Mouse (Mus musculus) adrenal gland, postnatal 10 days (tissue): ENCODE measurements around the gene Ankrd10. TPM values are rescaled to one million over a fixed set of nuclear protein-coding genes. Genes with fewer than 3 reads are reported as not detected.
"Not testable (repeated sequence)": the region's sequence is repeated elsewhere in the genome, so short reads cannot be mapped to it uniquely, and the experiment has no call there.

Source experiments
- DNase-seq: peaks from one replicate; pipeline ENCODE4 v3.0.0; 2021; ENCODE audit warnings: mixed read lengths
- total RNA-seq, 2 experiments: library from RNA; stranded (reverse); gene quantifications; 2 replicates each; pipeline ENCODE4 v1.2.3; 2021

Gene Ankrd10
- total RNA-seq, 2 experiments from 2014 or later = 48.7 to 78.5 TPM

GRCm38 (mm10) chr8:11614126-11614835, 21.3 kb downstream of the Ankrd10 start:
- peak; percentile 36 for DNase-seq

GRCm38 (mm10) chr8:11608848-11609247, 26.7 kb downstream of the Ankrd10 start:
- no peak for DNase-seq

GRCm38 (mm10) chr8:11602006-11602680, 33.4 kb downstream of the Ankrd10 start:
- DNase-seq = peak; percentile 77

GRCm38 (mm10) chr8:11600301-11600951, 35.1 kb downstream of the Ankrd10 start:
- DNase-seq = peak; percentile 25

- DNase-seq = no peak
Measured at GRCm38 (mm10) chr8:11593222-11593884, 42.2 kb downstream of the Ankrd10 start.

GRCm38 (mm10) chr8:11592296-11592695, 43.3 kb downstream of the Ankrd10 start:
- peak; percentile 66 for DNase-seq

- no peak for DNase-seq
Measured at GRCm38 (mm10) chr8:11591837-11592236, 43.7 kb downstream of the Ankrd10 start.

GRCm38 (mm10) chr8:11586374-11586745, 49.2 kb downstream of the Ankrd10 start:
- no peak for DNase-seq

GRCm38 (mm10) chr8:11585513-11586373, 49.8 kb downstream of the Ankrd10 start:
- no peak for DNase-seq

- no peak for DNase-seq
Measured at GRCm38 (mm10) chr8:11575604-11576384, 59.8 kb downstream of the Ankrd10 start.

- DNase-seq = no peak
Measured at GRCm38 (mm10) chr8:11574911-11575603, 60.5 kb downstream of the Ankrd10 start.

- no peak for DNase-seq
Measured at GRCm38 (mm10) chr8:11572428-11572827, 63.1 kb downstream of the Ankrd10 start.

- no peak for DNase-seq
Measured at GRCm38 (mm10) chr8:11571950-11572349, 63.6 kb downstream of the Ankrd10 start.

GRCm38 (mm10) chr8:11570742-11571141, 64.8 kb downstream of the Ankrd10 start:
- no peak for DNase-seq

GRCm38 (mm10) chr8:11569260-11570097, 66.1 kb downstream of the Ankrd10 start:
- peak; percentile 29 for DNase-seq

GRCm38 (mm10) chr8:11568193-11568592, 67.4 kb downstream of the Ankrd10 start:
- DNase-seq = not testable (repeated sequence)

- DNase-seq = no peak
Measured at GRCm38 (mm10) chr8:11564721-11565120, 70.8 kb downstream of the Ankrd10 start.

GRCm38 (mm10) chr8:11564236-11564635, 71.3 kb downstream of the Ankrd10 start:
- DNase-seq = no peak
